Mouse (Mus musculus): ENCODE data around the gene Tnni1.

Tnni1 gene

GRCm38 (mm10) chr1:135767324-135767890 is 11.8 kb upstream of the Tnni1 start:
- no peak for DNase-seq

GRCm38 (mm10) chr1:135768400-135768799 is 10.8 kb upstream of the Tnni1 start:
- DNase-seq = no peak

GRCm38 (mm10) chr1:135770237-135770636 is 9.0 kb upstream of the Tnni1 start:
- no peak for DNase-seq

- peak; percentile 73 to 79 for DNase-seq
Measured at GRCm38 (mm10) chr1:135770896-135771572, 8.2 kb upstream of the Tnni1 start.

- no peak for DNase-seq
Measured at GRCm38 (mm10) chr1:135771573-135771970, 7.7 kb upstream of the Tnni1 start.

- no peak for DNase-seq
Measured at GRCm38 (mm10) chr1:135776596-135776995, 2.6 kb upstream of the Tnni1 start.

GRCm38 (mm10) chr1:135777046-135777445 is 2.2 kb upstream of the Tnni1 start:
- DNase-seq = no peak

GRCm38 (mm10) chr1:135780649-135781048 is 1.4 kb downstream of the Tnni1 start:
- no peak for DNase-seq

- DNase-seq = peak; percentile 68 to 76
Measured at GRCm38 (mm10) chr1:135781220-135781619, 2.0 kb downstream of the Tnni1 start.

- DNase-seq = peak in 1 of 2 experiments; percentile 23
Measured at GRCm38 (mm10) chr1:135782816-135783215, 3.6 kb downstream of the Tnni1 start.

GRCm38 (mm10) chr1:135787799-135788198 is 8.6 kb downstream of the Tnni1 start:
- peak; percentile 71 to 82 for DNase-seq

GRCm38 (mm10) chr1:135788708-135789107 is 9.5 kb downstream of the Tnni1 start:
- DNase-seq = peak; percentile 38 to 56

GRCm38 (mm10) chr1:135789815-135790214 is 10.6 kb downstream of the Tnni1 start:
- DNase-seq = peak; percentile 60 to 69

GRCm38 (mm10) chr1:135792143-135792939 is 13.1 kb downstream of the Tnni1 start:
- no peak for DNase-seq

GRCm38 (mm10) chr1:135793370-135794215 is 14.4 kb downstream of the Tnni1 start:
- DNase-seq = peak; percentile 49 to 57

- DNase-seq = peak; percentile 18 to 35
Measured at GRCm38 (mm10) chr1:135794216-135795134, 15.2 kb downstream of the Tnni1 start.

GRCm38 (mm10) chr1:135798492-135798891 is 19.3 kb downstream of the Tnni1 start:
- no peak for DNase-seq

GRCm38 (mm10) chr1:135799109-135799627 is 19.9 kb downstream of the Tnni1 start:
- DNase-seq = no peak

- no peak for DNase-seq
Measured at GRCm38 (mm10) chr1:135800192-135800950, 21.1 kb downstream of the Tnni1 start.

- DNase-seq = no peak
Measured at GRCm38 (mm10) chr1:135807546-135807945, 28.3 kb downstream of the Tnni1 start.

- DNase-seq = no peak
Measured at GRCm38 (mm10) chr1:135810180-135810579, 30.9 kb downstream of the Tnni1 start.
